Comparison of ENCODE assay signal across 8 mouse cellular contexts in genomic region chr4:49520572-49521340, GRCm38 (mm10). TPM values are rescaled to one million over a fixed set of nuclear protein-coding genes. Genes with fewer than 3 reads are reported as not detected.
A peak's percentile ranks its signal among the peaks of the same experiment; 100 is the strongest.
DNase-seq lines count a peak whose midpoint lies in the region; ATAC-seq lines count a peak whose summit lies in the region.

Gene Mrpl50 (minus strand): TSS chr4:49521093.
Gene Zfp189 (plus strand): TSS chr4:49521176.

- no peaks in the 10 kb centered on the region for H3K9me3 ChIP-seq in hindbrain, embryonic 16.5 days (ENCODE audit: control insufficient read depth, low read length)

- peak within 1 kb of the TSS; percentile 72 for H3K4me2 ChIP-seq in hindbrain, embryonic 16.5 days (ENCODE audit: low read length)

- peak within 1 kb of the TSS; percentile 61 for H3K4me3 ChIP-seq in hindbrain, embryonic 16.5 days (ENCODE audit: low read length)
- H3K4me3 ChIP-seq in macrophage (ENCODE audit: inconsistent target) = peak within 1 kb of the TSS; percentile 93

- H3K36me3 ChIP-seq in hindbrain, embryonic 16.5 days (ENCODE audit: control insufficient read depth, insufficient read depth, low read length) = peaks cover 11% of the 10 kb centered on the region; the same call in 1 of the 2 replicates
- H3K36me3 ChIP-seq in macrophage (ENCODE audit: inconsistent target) = no peaks in the 10 kb centered on the region

- peak within 1 kb of the TSS; percentile 81 for H3K9ac ChIP-seq in hindbrain, embryonic 16.5 days (ENCODE audit: low read depth, low read length)

- WGBS in hindbrain, embryonic 16.5 days = 0% methylated on average over 41 of the region's 41 CpGs
- WGBS in macrophage (ENCODE audit: missing documents) = under 1% methylated on average over 41 of the region's 41 CpGs

- peaks cover 19% of the 10 kb centered on the region for H3K4me1 ChIP-seq in hindbrain, embryonic 16.5 days (ENCODE audit: control insufficient read depth, insufficient read depth, low read depth, low read length)

- peaks cover 51% of the 10 kb centered on the region for H3K79me2 ChIP-seq in macrophage (ENCODE audit: inconsistent target)

- no peaks in the 10 kb centered on the region for H3K27me3 ChIP-seq in hindbrain, embryonic 16.5 days (replicated peaks; ENCODE audit: control insufficient read depth, insufficient read depth, low read length)

- peak; percentile 86 for DNase-seq in WW6 (ENCODE audit: low read depth, low spot score)
- DNase-seq in cerebellum, postnatal 4 days (ENCODE audit: low spot score in 2 of 2) = peak; percentile 66 to 89
- peak; percentile 95 for DNase-seq in gastrocnemius, adult 18-20 months (ENCODE audit: low spot score)
- DNase-seq in left cerebral cortex, adult 18-20 months (ENCODE audit: low spot score in 2 of 2) = peak; percentile 93 to 97
- DNase-seq in right cerebral cortex, adult 18-20 months = peak; percentile 98
- peak; percentile 63 for DNase-seq in urinary bladder, postnatal 10 days (ENCODE audit: low spot score)

- peak; percentile 100 for ATAC-seq in hindbrain, embryonic 16.5 days

- H3K27ac ChIP-seq in hindbrain, embryonic 16.5 days (ENCODE audit: low read depth, low read length) = peak within 1 kb of the TSS; percentile 70
- H3K27ac ChIP-seq in macrophage = peak within 1 kb of the TSS; percentile 52

RNA-seq across cellular contexts. Expression of gene Mrpl50, which starts in this region (rescaled TPM):
- total RNA-seq in gastrocnemius, adult 18-20 months (2021) = 10 to 100 TPM; 29.8 to 31.2 TPM
- 74.3 and 76.5 TPM in 2 replicates for polyA plus RNA-seq in hindbrain, embryonic 16.5 days (2015; fragmentation: Nextera tagmentation; extraction: Ambion mirVana)
- 10 to 100 TPM; 30.7 to 31.7 TPM for total RNA-seq in left cerebral cortex, adult 18-20 months (2021)
- 10 to 100 TPM in 1 of 26 experiments, 1 to 10 TPM in 23, under 1 TPM in 2; 0.41 to 10.3 (median 3.4) TPM for total RNA-seq in macrophage (2018; cell fraction: chromatin; rRNA removed)
- total RNA-seq in macrophage (2018; cell fraction: cytosol; rRNA removed) = 10 to 100 TPM in 25 of 26 experiments, 1 to 10 TPM in 1; 8.6 to 18.0 (median 13.8) TPM
- 10 to 100 TPM in 8 of 26 experiments, 1 to 10 TPM in 18; 2.5 to 23.8 (median 6.4) TPM for total RNA-seq in macrophage (2018; cell fraction: nucleus; rRNA removed)
- 16.6 to 26.8 TPM (median 24.5 TPM) in 3 replicates for polyA plus RNA-seq in macrophage (2018)

RNA-seq across cellular contexts. Expression of gene Zfp189, which starts in this region (rescaled TPM):
- 1 to 10 TPM; 3.0 to 4.6 TPM for total RNA-seq in gastrocnemius, adult 18-20 months (2021)
- 12.2 and 12.4 TPM in 2 replicates for polyA plus RNA-seq in hindbrain, embryonic 16.5 days (2015; fragmentation: Nextera tagmentation; extraction: Ambion mirVana)
- total RNA-seq in left cerebral cortex, adult 18-20 months (2021) = 10 to 100 TPM; 12.8 to 13.3 TPM
- total RNA-seq in macrophage (2018; cell fraction: chromatin; rRNA removed) = 1 to 10 TPM in 20 of 26 experiments, under 1 TPM in 6; 0.29 to 8.1 (median 2.7) TPM
- total RNA-seq in macrophage (2018; cell fraction: cytosol; rRNA removed) = 1 to 10 TPM in 22 of 26 experiments, under 1 TPM in 4; 0.72 to 4.7 (median 2.7) TPM
- 1 to 10 TPM in 22 of 26 experiments, under 1 TPM in 4; 0.57 to 7.7 (median 3.0) TPM for total RNA-seq in macrophage (2018; cell fraction: nucleus; rRNA removed)
- polyA plus RNA-seq in macrophage (2018) = 2.0 to 4.0 TPM (median 3.0 TPM) in 3 replicates

Comparison
In these comparisons a context has a peak if more than half of its experiments do, and no peak if none do; other contexts are left out.
1. Peak in every context shown above with its lines: DNase-seq, ATAC-seq, H3K4me3 ChIP-seq and H3K27ac ChIP-seq.